Mouse (Mus musculus): ENCODE results near the gene Gna13. TPM values are rescaled to one million over a fixed set of nuclear protein-coding genes. Genes with fewer than 3 reads are reported as not detected.
A peak's percentile ranks its signal among the peaks of the same experiment; 100 is the strongest.

Gene Gna13
- polyA plus RNA-seq (2015; fragmentation: Nextera tagmentation; extraction: Ambion mirVana): 20.8 and 21.5 TPM in 2 replicates

- Histone ChIP-seq H3K4me1 (peaks cover 46% of the 10 kb centered on the region), H3K36me3 (peaks cover 22% of the 10 kb centered on the region), H3K9ac (peak within 1 kb of the TSS; percentile 96), H3K27me3 (peaks cover 3% of the 10 kb centered on the region; the same call in 1 of the 2 replicates), H3K27ac (peak within 1 kb of the TSS; percentile 98), H3K9me3 (replicated peaks) (no peaks in the 10 kb centered on the region), H3K4me3 (replicated peaks) (peak within 1 kb of the TSS; percentile 97), H3K4me2 (peak within 1 kb of the TSS; percentile 72)
- peak; percentile 88 for ATAC-seq (replicated peaks; ENCODE audit: low FRiP score)
- WGBS: under 1% methylated on average over 74 of the region's 89 CpGs
Observed at GRCm38 (mm10) chr11:109362463-109363190, at the start of gene Gna13. Gene Gna13 (plus strand): TSS chr11:109362831.

- H3K9ac ChIP-seq: no peak overlapping the region
- no peak overlapping the region for H3K4me2 ChIP-seq
- H3K27ac ChIP-seq: no peak overlapping the region
- no peak for ATAC-seq (replicated peaks; ENCODE audit: low FRiP score)
- H3K36me3 ChIP-seq: no peaks in the 10 kb centered on the region
- 39% methylated on average over 4 of the region's 4 CpGs for WGBS
- no peak overlapping the region for H3K4me3 ChIP-seq (replicated peaks)
- H3K4me1 ChIP-seq: 0 out of 2 replicates have a peak, but pooled peaks cover 4% of the 10 kb centered on the region
- H3K9me3 ChIP-seq (replicated peaks): no peaks in the 10 kb centered on the region
- H3K27me3 ChIP-seq: peaks cover 14% of the 10 kb centered on the region; the same call in 1 of the 2 replicates
Observed at GRCm38 (mm10) chr11:109316921-109317320, 45.7 kb upstream of the Gna13 start.

GRCm38 (mm10) chr11:109319471-109319870 is 43.2 kb upstream of the Gna13 start:
- Histone ChIP-seq H3K27ac (no peak overlapping the region), H3K4me3 (replicated peaks) (no peak overlapping the region), H3K36me3 (no peaks in the 10 kb centered on the region), H3K27me3 (no peaks in the 10 kb centered on the region; the same call in 1 of the 2 replicates), H3K9me3 (replicated peaks) (no peaks in the 10 kb centered on the region), H3K9ac (no peak overlapping the region), H3K4me1 (no peaks in the 10 kb centered on the region), H3K4me2 (no peak overlapping the region)
- no peak for ATAC-seq (replicated peaks; ENCODE audit: low FRiP score)
- 88% methylated on average over 4 of the region's 4 CpGs for WGBS

- H3K9me3 ChIP-seq (replicated peaks): no peaks in the 10 kb centered on the region
- H3K4me1 ChIP-seq: no peaks in the 10 kb centered on the region
- no peak overlapping the region for H3K9ac ChIP-seq
- 85% methylated on average over 5 of the region's 5 CpGs for WGBS
- no peak for ATAC-seq (replicated peaks; ENCODE audit: low FRiP score)
- H3K27ac ChIP-seq: no peak overlapping the region
- H3K36me3 ChIP-seq: no peaks in the 10 kb centered on the region
- H3K4me2 ChIP-seq: no peak overlapping the region
- no peaks in the 10 kb centered on the region; the same call in 1 of the 2 replicates for H3K27me3 ChIP-seq
- H3K4me3 ChIP-seq (replicated peaks): no peak overlapping the region
Observed at GRCm38 (mm10) chr11:109319946-109320345, 42.7 kb upstream of the Gna13 start.

- 55% methylated on average over 8 of the region's 8 CpGs for WGBS
- no peak overlapping the region for H3K27ac ChIP-seq
- ATAC-seq (replicated peaks; ENCODE audit: low FRiP score): no peak
Observed at GRCm38 (mm10) chr11:109320361-109320933, 42.2 kb upstream of the Gna13 start.

GRCm38 (mm10) chr11:109326270-109326669 is 36.4 kb upstream of the Gna13 start:
- Histone ChIP-seq H3K4me1 (peaks cover 9% of the 10 kb centered on the region; the same call in 1 of the 2 replicates), H3K4me2 (no peak overlapping the region), H3K27me3 (no peaks in the 10 kb centered on the region), H3K36me3 (no peaks in the 10 kb centered on the region), H3K27ac (no peak overlapping the region), H3K9me3 (replicated peaks) (no peaks in the 10 kb centered on the region), H3K9ac (no peak overlapping the region), H3K4me3 (replicated peaks) (no peak overlapping the region)
- 35% methylated on average over 13 of the region's 13 CpGs for WGBS
- no peak for ATAC-seq (replicated peaks; ENCODE audit: low FRiP score)

More at GRCm38 (mm10) chr11:109320361-109320933, 42.2 kb upstream of the Gna13 start:
- Histone ChIP-seq H3K9me3 (replicated peaks) (no peaks in the 10 kb centered on the region), H3K36me3 (no peaks in the 10 kb centered on the region), H3K27me3 (no peaks in the 10 kb centered on the region; the same call in 1 of the 2 replicates), H3K4me2 (no peak overlapping the region), H3K4me1 (no peaks in the 10 kb centered on the region), H3K9ac (no peak overlapping the region), H3K4me3 (replicated peaks) (no peak overlapping the region)

GRCm38 (mm10) chr11:109327381-109327780 is 35.2 kb upstream of the Gna13 start:
- Histone ChIP-seq H3K4me3 (replicated peaks) (no peak overlapping the region), H3K27ac (no peak overlapping the region), H3K9ac (no peak overlapping the region), H3K9me3 (replicated peaks) (no peaks in the 10 kb centered on the region), H3K27me3 (no peaks in the 10 kb centered on the region), H3K4me2 (no peak overlapping the region), H3K36me3 (no peaks in the 10 kb centered on the region), H3K4me1 (peaks cover 15% of the 10 kb centered on the region)
- no peak for ATAC-seq (replicated peaks; ENCODE audit: low FRiP score)
- 30% methylated on average over 3 of the region's 3 CpGs for WGBS

GRCm38 (mm10) chr11:109327952-109328351 is 34.7 kb upstream of the Gna13 start:
- no peaks in the 10 kb centered on the region for H3K27me3 ChIP-seq
- H3K27ac ChIP-seq: no peak overlapping the region
- no peak overlapping the region for H3K4me2 ChIP-seq
- ATAC-seq (replicated peaks; ENCODE audit: low FRiP score): no peak
- H3K9me3 ChIP-seq (replicated peaks): no peaks in the 10 kb centered on the region
- no peak overlapping the region for H3K9ac ChIP-seq
- peaks cover 18% of the 10 kb centered on the region for H3K4me1 ChIP-seq
- no peaks in the 10 kb centered on the region for H3K36me3 ChIP-seq
- 90% methylated on average over 10 of the region's 10 CpGs for WGBS
- no peak overlapping the region for H3K4me3 ChIP-seq (replicated peaks)

GRCm38 (mm10) chr11:109329331-109329730 is 33.3 kb upstream of the Gna13 start:
- Histone ChIP-seq H3K4me2 (no peak overlapping the region), H3K36me3 (no peaks in the 10 kb centered on the region), H3K9me3 (replicated peaks) (no peaks in the 10 kb centered on the region), H3K4me1 (peaks cover 18% of the 10 kb centered on the region), H3K27ac (no peak overlapping the region), H3K9ac (no peak overlapping the region), H3K4me3 (replicated peaks) (no peak overlapping the region), H3K27me3 (no peaks in the 10 kb centered on the region)
- no peak for ATAC-seq (replicated peaks; ENCODE audit: low FRiP score)
- 53% methylated on average over 4 of the region's 4 CpGs for WGBS

GRCm38 (mm10) chr11:109330706-109331393 is 31.8 kb upstream of the Gna13 start:
- Histone ChIP-seq H3K36me3 (no peaks in the 10 kb centered on the region), H3K4me2 (peak overlapping the region; percentile 65), H3K9ac (no peak overlapping the region), H3K9me3 (replicated peaks) (no peaks in the 10 kb centered on the region), H3K27me3 (no peaks in the 10 kb centered on the region), H3K27ac (no peak overlapping the region), H3K4me3 (replicated peaks) (peak overlapping the region; percentile 39), H3K4me1 (peaks cover 18% of the 10 kb centered on the region)
- peak; percentile 47 for ATAC-seq (replicated peaks; ENCODE audit: low FRiP score)
- 34% methylated on average over 17 of the region's 17 CpGs for WGBS

- Histone ChIP-seq H3K36me3 (no peaks in the 10 kb centered on the region), H3K9ac (peak overlapping the region; percentile 16; the same call in 1 of the 2 replicates), H3K4me1 (peaks cover 18% of the 10 kb centered on the region), H3K9me3 (replicated peaks) (no peaks in the 10 kb centered on the region), H3K4me3 (replicated peaks) (peak overlapping the region; percentile 39), H3K27ac (no peak overlapping the region), H3K4me2 (peak overlapping the region; percentile 65), H3K27me3 (no peaks in the 10 kb centered on the region)
- peak; percentile 94 for ATAC-seq (replicated peaks; ENCODE audit: low FRiP score)
- 3% methylated on average over 6 of the region's 6 CpGs for WGBS
Observed at GRCm38 (mm10) chr11:109331424-109331824, 31.2 kb upstream of the Gna13 start.

- 59% methylated on average over 6 of the region's 6 CpGs for WGBS
- Histone ChIP-seq H3K9ac (no peak overlapping the region), H3K27ac (no peak overlapping the region), H3K36me3 (no peaks in the 10 kb centered on the region), H3K9me3 (replicated peaks) (no peaks in the 10 kb centered on the region), H3K27me3 (no peaks in the 10 kb centered on the region), H3K4me3 (replicated peaks) (no peak overlapping the region), H3K4me1 (peaks cover 18% of the 10 kb centered on the region), H3K4me2 (no peak overlapping the region)
- ATAC-seq (replicated peaks; ENCODE audit: low FRiP score): no peak
Observed at GRCm38 (mm10) chr11:109332722-109333121, 29.9 kb upstream of the Gna13 start.
